Mouse (Mus musculus) spleen, adult 2 months (tissue): ENCODE measurements around the gene Tcirg1.

Experiments used
- CTCF ChIP-seq: fragments of 200-500 bp; IDR thresholded peaks from 2 replicates; pipeline ENCODE4 v1.5.1; 2011; ENCODE audit warnings: mild to moderate bottlenecking, inconsistent platforms; ENCODE audit not compliant: insufficient read depth, insufficient read length, insufficient replicate concordance; ENCODE audit errors: extremely low read depth
- POLR2A ChIP-seq: fragments of 200-500 bp; IDR thresholded peaks from 2 replicates; pipeline ENCODE4 v1.6.1; 2011; ENCODE audit warnings: low read depth, low read length, inconsistent platforms

DNA sequence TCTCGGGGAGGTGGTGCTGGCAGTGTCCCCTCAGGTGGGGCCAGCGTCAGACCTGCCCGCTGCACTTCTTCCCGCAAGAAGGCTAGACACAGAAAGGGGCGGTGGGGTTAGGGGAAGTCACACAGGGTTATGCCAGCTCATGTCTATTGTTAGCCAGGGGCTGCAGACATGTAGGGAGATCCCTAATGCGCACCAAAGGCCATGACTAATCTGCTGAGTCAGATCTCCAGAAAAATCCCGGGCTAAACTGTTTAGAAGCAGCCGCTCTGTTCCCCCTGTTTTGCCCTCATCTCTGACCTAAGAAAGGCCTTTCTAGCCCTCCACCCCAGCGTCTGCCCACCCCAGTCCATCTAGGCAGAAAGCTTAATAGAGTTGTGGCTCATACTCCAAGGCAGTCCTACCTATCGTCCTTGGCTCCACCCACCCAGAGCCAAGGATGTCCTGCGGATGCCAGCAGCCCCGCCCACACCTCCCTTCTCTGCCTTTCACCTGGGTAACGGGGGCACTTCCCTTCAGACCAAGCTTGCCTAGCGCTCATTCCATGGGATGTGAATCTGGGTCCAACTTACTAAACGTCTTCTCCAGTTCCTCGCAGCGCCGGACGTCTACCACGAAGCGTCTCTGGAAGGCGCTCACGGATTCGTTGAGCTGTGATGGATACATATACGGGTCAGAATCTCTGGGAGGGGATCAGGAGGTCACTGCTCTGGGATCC is 3.1 kb downstream of the Tcirg1 start:
- no peak for TF ChIP-seq POLR2A
- TF ChIP-seq CTCF = no peak
